In the genomic region with DNA sequence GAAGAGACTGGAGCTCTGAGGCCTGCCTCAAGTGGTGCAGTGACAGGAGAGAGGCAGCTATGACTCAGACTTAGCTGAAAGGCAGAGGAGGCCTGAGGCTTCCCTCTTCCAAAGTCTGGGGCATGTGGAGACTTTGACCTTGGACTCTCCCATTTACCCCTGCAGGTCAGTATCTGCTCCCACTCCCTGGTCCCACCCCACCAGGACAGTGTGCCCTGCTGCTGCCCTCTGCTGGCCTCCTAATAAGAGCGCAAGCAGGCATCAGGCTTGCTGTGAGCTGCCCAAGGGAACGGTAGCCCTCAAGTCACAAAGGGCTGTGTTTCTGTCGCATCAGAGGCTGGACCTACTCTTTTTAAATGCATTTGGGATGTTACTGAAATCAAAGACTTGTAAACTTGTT, we compare ENCODE assay signal across 10 mouse cellular contexts. TPM values are rescaled to one million over a fixed set of nuclear protein-coding genes. Genes with fewer than 3 reads are reported as not detected.
A peak's percentile ranks its signal among the peaks of the same experiment; 100 is the strongest.
DNase-seq lines count a peak whose midpoint lies in the region; ATAC-seq lines count a peak whose summit lies in the region.
"Had no signal": no experiment of that assay in that cellular context is flagged by ENCODE, and none has a peak within 500 bp of the region (broad histone marks: within the 10 kb centered on the region; RNA-seq: fewer than 3 reads in every experiment).

No protein-coding gene starts in this region.

- H3K4me2 ChIP-seq in liver, embryonic 13.5 days, result no peak overlapping the region

- no peaks in the 10 kb centered on the region for H3K36me3 ChIP-seq in liver, embryonic 13.5 days

- DNase-seq in gastrocnemius, postnatal 14 days, result peak; percentile 35
- DNase-seq in gastrocnemius, postnatal 25 days, result no peak
- peak; percentile 32 for DNase-seq in ovary, postnatal 36 days (ENCODE audit: low spot score)
- DNase-seq in ovary, adult 18-20 months (ENCODE audit: low spot score), result no peak
- DNase-seq in liver, embryonic 13.5 days, result peak; percentile 28
- no peak for DNase-seq in cerebellum, adult 9-11 months

- WGBS in liver, embryonic 13.5 days (ENCODE audit: insufficient replicate concordance), result 20% methylated on average over 3 of the region's 3 CpGs

- H3K4me3 ChIP-seq in liver, embryonic 13.5 days (replicated peaks), result no peak overlapping the region

- H3K4me1 ChIP-seq in liver, embryonic 13.5 days (replicated peaks), result peaks cover 14% of the 10 kb centered on the region

- ATAC-seq in common myeloid progenitor, adult 5-6 weeks (replicated peaks; ENCODE audit: low read depth, poor library complexity, severe bottlenecking), result peak; percentile 52
- ATAC-seq in liver, embryonic 13.5 days (ENCODE audit: low read depth), result no peak
- ATAC-seq in erythroblast, adult 5-6 weeks (replicated peaks; ENCODE audit: low FRiP score, poor library complexity, severe bottlenecking), result no peak

- H3K9ac ChIP-seq in liver, embryonic 13.5 days, result no peak overlapping the region

- H3K27ac ChIP-seq in liver, embryonic 13.5 days, result no peak overlapping the region

- intact Hi-C loops in gastrocnemius, postnatal 14 days (cut with DNase I; ENCODE audit: low total_unique reads), result no loop called here

- H3K27me3 ChIP-seq in liver, embryonic 13.5 days, result peaks cover 36% of the 10 kb centered on the region

- H3K9me3 ChIP-seq in liver, embryonic 13.5 days (replicated peaks), result no peaks in the 10 kb centered on the region

RNA-seq across cellular contexts. Expression of gene Gm5737, which starts 14.2 kb away (rescaled TPM):
- total RNA-seq in gastrocnemius, postnatal 14 days (2021), result under 1 TPM; 0.49 to 0.60 TPM
- total RNA-seq in gastrocnemius, postnatal 25 days (2021), result under 1 TPM; 0.43 to 0.51 TPM
- total RNA-seq in common myeloid progenitor, adult 5-6 weeks (2017), result not detected in 2 replicates
- polyA plus RNA-seq in liver, embryonic 13.5 days (2015; fragmentation: Nextera tagmentation; extraction: Ambion mirVana), result not detected in 2 replicates
- total RNA-seq in erythroblast, adult 5-6 weeks (2015; ENCODE audit: low replicate concordance), result not detected in 2 replicates
- total RNA-seq in erythroblast, adult 5-6 weeks (2017; ENCODE audit: low replicate concordance), result not detected in 2 replicates
- total RNA-seq: hematopoietic stem cell, adult 5-6 weeks had no signal
- polyA plus RNA-seq: neural tube, embryonic 14.5 days had no signal

RNA-seq across cellular contexts. Expression of gene Eef2k, which starts 16.2 kb away (rescaled TPM):
- total RNA-seq in gastrocnemius, postnatal 14 days (2021), result 10 to 100 TPM; 50.3 to 61.8 TPM
- total RNA-seq in gastrocnemius, postnatal 25 days (2021), result 10 to 100 TPM; 39.3 to 56.2 TPM
- total RNA-seq in common myeloid progenitor, adult 5-6 weeks (2017), result 73.9 and 95.6 TPM in 2 replicates
- polyA plus RNA-seq in liver, embryonic 13.5 days (2015; fragmentation: Nextera tagmentation; extraction: Ambion mirVana), result 42.2 and 44.2 TPM in 2 replicates
- total RNA-seq in erythroblast, adult 5-6 weeks (2015; ENCODE audit: low replicate concordance), result 12.3 and 24.0 TPM in 2 replicates
- 77.4 and 97.0 TPM in 2 replicates for total RNA-seq in erythroblast, adult 5-6 weeks (2017; ENCODE audit: low replicate concordance)

Comparison
In these comparisons a context has a peak if more than half of its experiments do, and no peak if none do; other contexts are left out.
1. DNase-seq: peak in gastrocnemius, postnatal 14 days (single experiment), ovary, postnatal 36 days (single experiment) and liver, embryonic 13.5 days (single experiment); none in gastrocnemius, postnatal 25 days (single experiment), ovary, adult 18-20 months (single experiment) and cerebellum, adult 9-11 months (single experiment).